ENCODE assay signal across 8 mouse cellular contexts in the genomic region with DNA sequence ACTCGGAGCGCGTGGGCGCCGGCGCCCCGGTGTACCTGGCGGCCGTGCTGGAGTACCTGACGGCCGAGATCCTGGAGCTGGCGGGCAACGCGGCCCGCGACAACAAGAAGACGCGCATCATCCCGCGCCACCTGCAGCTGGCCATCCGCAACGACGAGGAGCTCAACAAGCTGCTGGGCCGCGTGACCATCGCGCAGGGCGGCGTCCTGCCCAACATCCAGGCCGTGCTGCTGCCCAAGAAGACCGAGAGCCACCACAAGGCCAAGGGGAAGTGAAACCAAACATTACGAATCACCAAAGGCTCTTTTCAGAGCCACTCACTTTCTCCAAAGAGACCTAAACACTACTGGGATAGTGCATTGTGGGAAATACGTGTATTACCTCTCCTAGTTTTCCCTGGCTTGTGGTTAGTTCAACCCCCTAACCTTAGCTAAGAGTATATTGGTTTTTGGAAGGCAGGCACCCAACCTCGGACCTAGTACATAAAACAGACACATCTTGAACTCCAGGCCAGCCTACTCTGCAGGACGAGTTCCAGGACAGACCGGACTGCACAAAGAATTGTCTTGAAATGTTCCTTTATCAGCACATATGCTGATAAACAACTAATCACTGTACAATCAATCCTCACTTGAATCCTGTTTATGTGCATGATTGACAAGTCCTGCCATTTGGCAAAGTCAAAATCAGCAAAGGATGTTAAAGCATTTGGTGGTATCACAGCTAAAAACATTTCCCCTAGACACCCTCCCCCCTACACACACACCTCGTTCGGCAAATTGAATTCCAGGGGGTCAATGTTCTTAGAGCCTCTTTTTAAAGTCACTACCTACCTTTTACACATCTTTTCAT. TPM values are rescaled to one million over a fixed set of nuclear protein-coding genes. Genes with fewer than 3 reads are reported as not detected.
A peak's percentile ranks its signal among the peaks of the same experiment; 100 is the strongest.
DNase-seq lines count a peak whose midpoint lies in the region; ATAC-seq and TF ChIP-seq lines count a peak whose summit lies in the region.
"Not testable (repeated sequence)": the region's sequence is repeated elsewhere in the genome, so short reads cannot be mapped to it uniquely, and the experiment has no call there.

No protein-coding gene starts in this region.

- H3K4me1 ChIP-seq in G1E (ENCODE audit: insufficient read depth, low read depth, low read length), result peaks cover 47% of the 10 kb centered on the region
- H3K4me1 ChIP-seq in forebrain, embryonic 16.5 days (replicated peaks; ENCODE audit: control insufficient read depth, insufficient read depth, low read length), result peaks cover 25% of the 10 kb centered on the region
- not testable (repeated sequence) for H3K4me1 ChIP-seq in hindbrain, embryonic 11.5 days (replicated peaks; ENCODE audit: control insufficient read depth, insufficient read depth, low read length)
- peaks cover 22% of the 10 kb centered on the region for H3K4me1 ChIP-seq in neural tube, embryonic 12.5 days

- under 1% methylated on average over 12 of the region's 38 CpGs for WGBS in forebrain, embryonic 16.5 days
- 1% methylated on average over 9 of the region's 38 CpGs for WGBS in hindbrain, embryonic 11.5 days
- 0% methylated on average over 18 of the region's 38 CpGs for WGBS in neural tube, embryonic 12.5 days

- peak overlapping the region; percentile 71 for H3K9ac ChIP-seq in forebrain, embryonic 16.5 days (replicated peaks; ENCODE audit: low read depth, low read length)
- peak overlapping the region; percentile 77 for H3K9ac ChIP-seq in hindbrain, embryonic 11.5 days (ENCODE audit: low read depth, low read length)
- H3K9ac ChIP-seq in neural tube, embryonic 12.5 days, result peak overlapping the region; percentile 69

- peak overlapping the region; percentile 98 for H3K4me2 ChIP-seq in forebrain, embryonic 16.5 days (ENCODE audit: low read length)
- peak overlapping the region; percentile 87 for H3K4me2 ChIP-seq in hindbrain, embryonic 11.5 days (replicated peaks; ENCODE audit: low read depth, low read length)
- peak overlapping the region; percentile 74 for H3K4me2 ChIP-seq in neural tube, embryonic 12.5 days (replicated peaks)

- not testable (repeated sequence) for H3K36me3 ChIP-seq in G1E (replicated peaks); forebrain, embryonic 16.5 days (ENCODE audit: control insufficient read depth, insufficient read depth); hindbrain, embryonic 11.5 days (ENCODE audit: control insufficient read depth, insufficient read depth, low read length); neural tube, embryonic 12.5 days

- H3K4me3 ChIP-seq in G1E (ENCODE audit: low read depth, low read length), result peak overlapping the region; percentile 68; the same call in 1 of the 2 replicates
- peak overlapping the region; percentile 54 for H3K4me3 ChIP-seq in forebrain, embryonic 16.5 days (replicated peaks; ENCODE audit: low read length)
- H3K4me3 ChIP-seq in hindbrain, embryonic 11.5 days (ENCODE audit: low read depth, low read length), result peak overlapping the region; percentile 47
- H3K4me3 ChIP-seq in neural tube, embryonic 12.5 days, result peak overlapping the region; percentile 44

- not testable (repeated sequence) for H3K27me3 ChIP-seq in G1E (ENCODE audit: insufficient read depth, low read length); forebrain, embryonic 16.5 days (replicated peaks; ENCODE audit: control insufficient read depth, insufficient read depth, low read length); hindbrain, embryonic 11.5 days (ENCODE audit: control insufficient read depth, insufficient read depth, low read length); neural tube, embryonic 12.5 days (replicated peaks)

- peak; percentile 21 for DNase-seq in G1E (ENCODE audit: low spot score)
- peak; percentile 10 to 39 for DNase-seq in cerebellum, postnatal 10 days
- peak; percentile 69 for DNase-seq in hindbrain, embryonic 11.5 days (ENCODE audit: low spot score)
- peak; percentile 9 to 21 for DNase-seq in layer of hippocampus, postnatal 10 days (ENCODE audit: low spot score in 2 of 2)
- peak; percentile 16 for DNase-seq in lung, postnatal 10 days
- peak; percentile 44 for DNase-seq in thymus, postnatal 25 days

- peak overlapping the region; percentile 97 for H3K27ac ChIP-seq in forebrain, embryonic 16.5 days (ENCODE audit: low read length)
- peak overlapping the region; percentile 93 for H3K27ac ChIP-seq in hindbrain, embryonic 11.5 days (ENCODE audit: low read depth, low read length)
- peak overlapping the region; percentile 88 for H3K27ac ChIP-seq in neural tube, embryonic 12.5 days

- not testable (repeated sequence) for ATAC-seq in G1E (ENCODE audit: extremely low read depth, insufficient number of reproducible peaks, low FRiP score, poor library complexity, severe bottlenecking)
- ATAC-seq in forebrain, embryonic 16.5 days, result peak; percentile 1; the same call in 1 of the 2 replicates
- peak; percentile 31 for ATAC-seq in hindbrain, embryonic 11.5 days (ENCODE audit: low FRiP score)
- peak; percentile 35 for ATAC-seq in neural tube, embryonic 12.5 days (ENCODE audit: low FRiP score, low read depth)

- H3K9me3 ChIP-seq in G1E (replicated peaks); forebrain, embryonic 16.5 days (ENCODE audit: control insufficient read depth, low read length); hindbrain, embryonic 11.5 days (ENCODE audit: control insufficient read depth, low read length); neural tube, embryonic 12.5 days: not testable (repeated sequence)

- TF ChIP-seq CTCF in G1E (IDR thresholded peaks at IDR 0.05; ENCODE audit: low read depth, low read length), result not testable (repeated sequence)

RNA-seq across cellular contexts. Expression of a gene that starts 0.5 kb away (rescaled TPM):
- total RNA-seq in G1E (2014; fragmentation: Nextera tagmentation) (968 and 989 TPM in 2 replicates), G1E (2017) (2,644 and 2,651 TPM in 2 replicates)
- 2,561 and 4,652 TPM in 2 replicates for polyA plus RNA-seq in G1E (2012)
- 12.5 and 20.8 TPM in 2 replicates for polyA plus RNA-seq in forebrain, embryonic 16.5 days (2015; fragmentation: Nextera tagmentation; extraction: Ambion mirVana)
- 17.3 and 25.6 TPM in 2 replicates for polyA plus RNA-seq in hindbrain, embryonic 11.5 days (2014; fragmentation: Nextera tagmentation; extraction: Ambion mirVana)
- 10 to 100 TPM; 69.8 to 77.4 TPM for total RNA-seq in layer of hippocampus, postnatal 10 days (2021)
- 16.2 and 34.8 TPM in 2 replicates for polyA plus RNA-seq in neural tube, embryonic 12.5 days (2016; fragmentation: Nextera tagmentation; extraction: Ambion mirVana)

RNA-seq across cellular contexts. Expression of a gene that starts 0.7 kb away (rescaled TPM):
- total RNA-seq in G1E (2014; fragmentation: Nextera tagmentation) (178 and 383 TPM in 2 replicates), G1E (2017) (634 and 1,163 TPM in 2 replicates)
- 29.3 and 131 TPM in 2 replicates for polyA plus RNA-seq in G1E (2012)
- 2.2 and 3.7 TPM in 2 replicates for polyA plus RNA-seq in forebrain, embryonic 16.5 days (2015; fragmentation: Nextera tagmentation; extraction: Ambion mirVana)
- 12.7 and 20.0 TPM in 2 replicates for polyA plus RNA-seq in hindbrain, embryonic 11.5 days (2014; fragmentation: Nextera tagmentation; extraction: Ambion mirVana)
- 100 to 1,000 TPM; 100 to 141 TPM for total RNA-seq in layer of hippocampus, postnatal 10 days (2021)
- polyA plus RNA-seq in neural tube, embryonic 12.5 days (2016; fragmentation: Nextera tagmentation; extraction: Ambion mirVana), result 14.0 and 17.0 TPM in 2 replicates

RNA-seq across cellular contexts. Expression of a gene that starts 0.8 kb away (rescaled TPM):
- total RNA-seq in G1E (2014; fragmentation: Nextera tagmentation) (900 and 963 TPM in 2 replicates), G1E (2017) (1,351 and 1,816 TPM in 2 replicates)
- polyA plus RNA-seq in G1E (2012), result 2.1 and 8.3 TPM in 2 replicates
- 1.9 TPM in 1 of 2 replicates, not detected in the other for polyA plus RNA-seq in forebrain, embryonic 16.5 days (2015; fragmentation: Nextera tagmentation; extraction: Ambion mirVana)
- 2.1 and 3.0 TPM in 2 replicates for polyA plus RNA-seq in hindbrain, embryonic 11.5 days (2014; fragmentation: Nextera tagmentation; extraction: Ambion mirVana)
- 10 to 100 TPM; 55.7 to 83.1 TPM for total RNA-seq in layer of hippocampus, postnatal 10 days (2021)
- polyA plus RNA-seq in neural tube, embryonic 12.5 days (2016; fragmentation: Nextera tagmentation; extraction: Ambion mirVana), result 1.6 and 1.7 TPM in 2 replicates

RNA-seq across cellular contexts. Expression of a gene that starts 5.1 kb away (rescaled TPM):
- total RNA-seq in G1E (2014; fragmentation: Nextera tagmentation), result 170 and 209 TPM in 2 replicates
- total RNA-seq in G1E (2017), result 309 and 556 TPM in 2 replicates
- polyA plus RNA-seq in G1E (2012), result 1.2 and 3.4 TPM in 2 replicates
- 1.2 and 2.2 TPM in 2 replicates for polyA plus RNA-seq in forebrain, embryonic 16.5 days (2015; fragmentation: Nextera tagmentation; extraction: Ambion mirVana)
- polyA plus RNA-seq in hindbrain, embryonic 11.5 days (2014; fragmentation: Nextera tagmentation; extraction: Ambion mirVana), result 4.2 and 4.3 TPM in 2 replicates
- 10 to 100 TPM; 17.6 to 20.3 TPM for total RNA-seq in layer of hippocampus, postnatal 10 days (2021)
- 2.9 and 4.4 TPM in 2 replicates for polyA plus RNA-seq in neural tube, embryonic 12.5 days (2016; fragmentation: Nextera tagmentation; extraction: Ambion mirVana)

RNA-seq across cellular contexts. Expression of a gene that starts 18.1 kb away (rescaled TPM):
- 20.2 and 51.9 TPM in 2 replicates for total RNA-seq in G1E (2014; fragmentation: Nextera tagmentation)
- total RNA-seq in G1E (2017), result 121 TPM in 2 replicates
- 1.2 and 6.4 TPM in 2 replicates for polyA plus RNA-seq in G1E (2012)
- polyA plus RNA-seq in forebrain, embryonic 16.5 days (2015; fragmentation: Nextera tagmentation; extraction: Ambion mirVana), result 0.94 and 1.2 TPM in 2 replicates
- polyA plus RNA-seq in hindbrain, embryonic 11.5 days (2014; fragmentation: Nextera tagmentation; extraction: Ambion mirVana), result 0.94 and 1.4 TPM in 2 replicates
- total RNA-seq in layer of hippocampus, postnatal 10 days (2021), result 10 to 100 TPM; 22.7 to 23.3 TPM
- polyA plus RNA-seq in neural tube, embryonic 12.5 days (2016; fragmentation: Nextera tagmentation; extraction: Ambion mirVana), result 0.87 and 1.6 TPM in 2 replicates

Comparison
In these comparisons a context has a peak if more than half of its experiments do, and no peak if none do; other contexts are left out.
1. DNase-seq: peak in every context shown above with its lines; median percentile 69 in hindbrain, embryonic 11.5 days; 44 in thymus, postnatal 25 days; 24 in cerebellum, postnatal 10 days; 21 in G1E; 16 in lung, postnatal 10 days; 15 in layer of hippocampus, postnatal 10 days.
2. RNA of a gene that starts 0.5 kb away (polyA plus RNA-seq): 2,561 to 4,652 TPM in G1E; 17.3 to 25.6 TPM in hindbrain, embryonic 11.5 days, 16.2 to 34.8 TPM in neural tube, embryonic 12.5 days and 12.5 to 20.8 TPM in forebrain, embryonic 16.5 days; every median in the first group is over 10 times any median in the second.
3. Peak in every context shown above with its lines, with median percentiles within 50 percentile points of each other: H3K4me3 ChIP-seq, H3K27ac ChIP-seq, H3K4me2 ChIP-seq and H3K9ac ChIP-seq.